In the genomic region with DNA sequence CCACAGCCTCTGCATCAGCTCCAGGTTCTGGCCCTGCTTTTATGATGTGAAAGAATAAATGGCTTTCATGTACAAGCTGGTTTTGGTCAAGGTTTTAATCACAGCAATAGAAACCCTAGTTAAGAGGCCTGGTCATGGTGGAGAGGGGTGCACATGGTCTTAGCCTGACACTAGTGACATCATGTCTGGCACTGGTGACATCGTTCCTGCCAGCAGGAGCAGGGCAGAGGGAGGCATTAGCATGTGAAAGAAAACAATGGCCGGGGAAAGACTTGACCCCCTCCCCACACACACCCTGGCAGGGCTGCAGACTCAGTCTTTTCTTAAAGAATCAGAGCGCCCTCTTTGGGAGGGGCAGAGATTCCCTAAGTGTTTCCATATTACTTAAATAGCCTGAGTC, we compare ENCODE assay signal across 21 mouse cellular contexts.
DNase-seq lines count a peak whose midpoint lies in the region; ATAC-seq and TF ChIP-seq lines count a peak whose summit lies in the region.
"Had no signal": no experiment of that assay in that cellular context is flagged by ENCODE, and none has a peak within 500 bp of the region (broad histone marks: within the 10 kb centered on the region; RNA-seq: fewer than 3 reads in every experiment).

No protein-coding gene starts in this region.

- 38% methylated on average over 3 of the region's 3 CpGs for WGBS in hindbrain, embryonic 16.5 days
- 50% methylated on average over 3 of the region's 3 CpGs for WGBS in hindbrain, embryonic 13.5 days
- WGBS in forebrain, postnatal 0 days, result 29% methylated on average over 3 of the region's 3 CpGs

- H3K4me3 ChIP-seq in hindbrain, embryonic 16.5 days (ENCODE audit: low read length), result no peak overlapping the region
- H3K4me3 ChIP-seq in hindbrain, embryonic 13.5 days, result no peak overlapping the region
- no peak overlapping the region for H3K4me3 ChIP-seq in forebrain, postnatal 0 days (ENCODE audit: low read depth, low read length)
- H3K4me3 ChIP-seq: embryonic facial prominence, embryonic 15.5 days; heart, embryonic 13.5 days; hindbrain, embryonic 15.5 days; kidney, embryonic 15.5 days had no signal

- H3K27ac ChIP-seq in hindbrain, embryonic 16.5 days (ENCODE audit: low read depth, low read length), result no peak overlapping the region
- no peak overlapping the region for H3K27ac ChIP-seq in hindbrain, embryonic 13.5 days
- no peak overlapping the region for H3K27ac ChIP-seq in forebrain, postnatal 0 days (ENCODE audit: low read depth, low read length)
- H3K27ac ChIP-seq: embryonic facial prominence, embryonic 15.5 days; heart, embryonic 13.5 days; hindbrain, embryonic 15.5 days; kidney, embryonic 15.5 days had no signal

- peak; percentile 64; the same call in 1 of the 2 replicates for ATAC-seq in hindbrain, embryonic 16.5 days
- no peak for ATAC-seq in hindbrain, embryonic 13.5 days (ENCODE audit: low FRiP score)
- peak; percentile 45; the same call in 1 of the 2 replicates for ATAC-seq in forebrain, postnatal 0 days
- ATAC-seq: activated CD4-positive, CD25-positive, alpha-beta regulatory T cell, adult 4 months had no signal

- DNase-seq in R1 (ENCODE audit: low read depth, low spot score), result peak; percentile 29
- peak; percentile 90 for DNase-seq in brain, embryonic 14.5 days (ENCODE audit: low read depth)
- peak; percentile 29 for DNase-seq in forebrain, postnatal 0 days
- no peak for DNase-seq in right cerebral cortex, postnatal 4 days
- DNase-seq in kidney, adult 11 months, result no peak
- DNase-seq: adrenal gland, postnatal 14 days; cerebellum, adult 8-10 months; cerebellum, postnatal 14 days; embryo, embryonic 11 days; gastrocnemius, postnatal 36 days; heart, adult 11 months; heart, postnatal 36 days; kidney, adult 2 months had no signal

- no peak overlapping the region for H3K9ac ChIP-seq in hindbrain, embryonic 16.5 days (ENCODE audit: low read depth, low read length)
- H3K9ac ChIP-seq in hindbrain, embryonic 13.5 days, result no peak overlapping the region
- no peak overlapping the region for H3K9ac ChIP-seq in forebrain, postnatal 0 days
- H3K9ac ChIP-seq: embryonic facial prominence, embryonic 15.5 days; heart, embryonic 13.5 days; hindbrain, embryonic 15.5 days; kidney, embryonic 15.5 days had no signal

- no peak for TF ChIP-seq POLR2A in brain, embryonic 14.5 days (IDR thresholded peaks at IDR 0.05; ENCODE audit: borderline replicate concordance, extremely low read depth, insufficient read depth, insufficient read length, poor library complexity, severe bottlenecking)

- no peak for TF ChIP-seq CTCF in brain, embryonic 14.5 days (IDR thresholded peaks at IDR 0.05; ENCODE audit: borderline replicate concordance, extremely low read depth, insufficient read depth, insufficient read length)
- TF ChIP-seq CTCF in forebrain, postnatal 0 days (IDR thresholded peaks at IDR 0.05; ENCODE audit: low read depth), result 0 out of 2 replicates have a peak, but pooled peaks have one; percentile 9

- H3K9me3 ChIP-seq in hindbrain, embryonic 16.5 days (ENCODE audit: control insufficient read depth, low read length), result no peaks in the 10 kb centered on the region
- no peaks in the 10 kb centered on the region for H3K9me3 ChIP-seq in hindbrain, embryonic 13.5 days
- no peaks in the 10 kb centered on the region for H3K9me3 ChIP-seq in forebrain, postnatal 0 days (ENCODE audit: low read length)
- H3K9me3 ChIP-seq: embryonic facial prominence, embryonic 15.5 days; G1E; heart, embryonic 13.5 days; hindbrain, embryonic 15.5 days; kidney, embryonic 15.5 days had no signal

- H3K27me3 ChIP-seq in hindbrain, embryonic 16.5 days (replicated peaks; ENCODE audit: control insufficient read depth, insufficient read depth, low read length), result no peaks in the 10 kb centered on the region; the same call in 1 of the 2 replicates
- peaks cover 14% of the 10 kb centered on the region; the same call in 1 of the 2 replicates for H3K27me3 ChIP-seq in hindbrain, embryonic 13.5 days
- no peaks in the 10 kb centered on the region for H3K27me3 ChIP-seq in forebrain, postnatal 0 days (ENCODE audit: insufficient read depth, low read length)
- H3K27me3 ChIP-seq: embryonic facial prominence, embryonic 15.5 days; heart, embryonic 13.5 days; hindbrain, embryonic 15.5 days; kidney, embryonic 15.5 days had no signal

- peaks cover 7% of the 10 kb centered on the region; the same call in 1 of the 2 replicates for H3K4me1 ChIP-seq in hindbrain, embryonic 16.5 days (ENCODE audit: control insufficient read depth, insufficient read depth, low read depth, low read length)
- peaks cover 13% of the 10 kb centered on the region for H3K4me1 ChIP-seq in hindbrain, embryonic 13.5 days (replicated peaks)
- H3K4me1 ChIP-seq in forebrain, postnatal 0 days (ENCODE audit: insufficient read depth), result no peaks in the 10 kb centered on the region
- H3K4me1 ChIP-seq: embryonic facial prominence, embryonic 15.5 days; heart, embryonic 13.5 days; kidney, embryonic 15.5 days had no signal

- no peak overlapping the region for H3K4me2 ChIP-seq in hindbrain, embryonic 16.5 days (ENCODE audit: low read length)
- no peak overlapping the region for H3K4me2 ChIP-seq in hindbrain, embryonic 13.5 days
- no peak overlapping the region for H3K4me2 ChIP-seq in forebrain, postnatal 0 days (ENCODE audit: low read depth)
- H3K4me2 ChIP-seq: embryonic facial prominence, embryonic 15.5 days; heart, embryonic 13.5 days; hindbrain, embryonic 15.5 days; kidney, embryonic 15.5 days had no signal

- no peaks in the 10 kb centered on the region for H3K36me3 ChIP-seq in hindbrain, embryonic 16.5 days (ENCODE audit: control insufficient read depth, insufficient read depth, low read length)
- H3K36me3 ChIP-seq in hindbrain, embryonic 13.5 days, result no peaks in the 10 kb centered on the region
- no peaks in the 10 kb centered on the region for H3K36me3 ChIP-seq in forebrain, postnatal 0 days (ENCODE audit: insufficient read depth)
- H3K36me3 ChIP-seq: embryonic facial prominence, embryonic 15.5 days; G1E; heart, embryonic 13.5 days; hindbrain, embryonic 15.5 days; kidney, embryonic 15.5 days had no signal

Comparison
In these comparisons a context has a peak if more than half of its experiments do, and no peak if none do; other contexts are left out.
1. DNase-seq: peak in R1 (single experiment), brain, embryonic 14.5 days (single experiment) and forebrain, postnatal 0 days (single experiment); none in right cerebral cortex, postnatal 4 days (single experiment) and kidney, adult 11 months (single experiment).